Mouse (Mus musculus) spleen, postnatal 36 days (tissue): Measurements from ENCODE around the gene Olfr605.
"Not testable (repeated sequence)": the region's sequence is repeated elsewhere in the genome, so short reads cannot be mapped to it uniquely, and the experiment has no call there.

Experiments used
- DNase-seq, 2 experiments: peaks; one replicate each; pipeline ENCODE4 v3.0.0; 2022; ENCODE audit warnings: low spot score in 2 of 2, mixed read lengths in 1 of 2

Olfr605 gene

DNA sequence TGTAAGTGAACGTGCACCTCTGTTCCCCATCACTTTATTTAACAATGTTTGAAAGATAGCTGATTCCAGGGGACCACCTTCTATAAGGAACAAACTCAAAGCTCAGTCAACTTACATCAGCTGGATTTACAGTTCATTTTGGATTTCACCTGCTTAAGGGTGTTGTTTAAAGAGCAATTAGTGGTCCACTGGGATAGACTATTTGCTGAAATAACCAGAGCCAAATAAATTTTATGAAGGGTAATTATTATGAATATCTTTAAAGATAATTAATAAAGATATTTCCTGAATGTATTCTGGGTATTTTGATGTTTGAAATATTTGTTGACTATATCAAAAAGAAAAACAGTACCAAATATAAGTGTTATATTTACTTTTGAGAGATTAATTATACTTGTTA, at the start of gene Olfr605:
Gene Olfr605 (minus strand): TSS at position 101 of the 400 bp plus-strand sequence.
- DNase-seq, result no peak

DNA sequence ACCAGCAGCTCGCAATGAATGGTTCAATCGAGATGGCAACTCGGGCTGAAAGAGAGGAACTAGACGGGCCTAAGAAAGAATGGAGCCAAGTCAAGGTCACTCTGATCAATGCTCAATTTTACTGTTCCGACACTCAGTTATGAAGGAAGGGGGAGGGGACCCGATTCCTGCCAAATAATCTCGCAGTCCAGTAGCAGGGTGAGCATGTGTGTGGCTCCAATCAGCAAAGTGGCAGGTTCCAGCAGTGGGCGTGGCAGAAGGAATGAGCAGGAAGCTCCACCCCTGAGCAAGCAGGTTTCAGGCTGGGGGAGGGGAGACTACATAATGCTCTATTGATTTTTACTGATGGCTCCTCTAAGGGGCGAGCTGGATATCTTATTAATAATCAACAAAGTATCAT, 31.9 kb upstream of the Olfr605 start:
- DNase-seq, result not testable (repeated sequence)

DNA sequence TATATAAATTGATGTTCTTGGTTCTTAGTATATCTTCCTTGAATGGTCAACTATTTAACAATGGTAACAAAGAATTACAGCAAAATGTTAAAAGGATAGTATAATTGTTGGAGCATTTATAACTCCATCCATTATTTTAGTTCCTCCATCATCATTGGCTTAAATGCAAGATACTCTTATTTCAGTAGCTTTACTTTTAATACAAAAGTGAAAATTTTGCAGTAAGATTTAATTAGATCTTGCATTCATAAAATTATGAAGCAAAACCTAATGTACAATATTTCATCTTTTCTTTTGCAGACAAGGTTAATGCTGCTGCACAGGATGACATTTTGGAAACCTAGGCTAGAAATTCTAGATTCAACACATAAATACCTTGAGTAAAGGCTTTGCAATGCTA, 24.3 kb upstream of the Olfr605 start, which contains the start of gene Olfr608:
Gene Olfr608 (plus strand): TSS at position 301 of the 400 bp plus-strand sequence.
- no peak for DNase-seq

DNA sequence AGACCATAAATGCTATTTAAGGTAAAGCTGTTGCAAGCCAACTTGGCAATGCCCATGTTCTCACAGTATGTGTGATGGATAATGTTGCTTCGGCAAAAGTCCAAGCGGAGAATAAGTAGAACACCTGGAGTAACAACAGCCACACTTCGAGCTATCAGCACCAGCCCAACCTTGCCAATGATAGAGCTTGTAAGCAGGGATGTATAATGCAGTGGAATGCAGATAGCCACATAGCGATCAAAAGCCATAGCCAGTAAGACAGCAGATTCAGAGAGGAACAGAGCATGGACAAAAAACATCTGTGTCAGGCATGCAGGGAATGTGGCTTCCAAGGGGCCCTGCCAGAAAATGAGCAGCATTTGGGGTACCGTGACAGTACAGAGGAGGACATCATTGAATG, 15.4 kb upstream of the Olfr605 start:
- no peak for DNase-seq

DNA sequence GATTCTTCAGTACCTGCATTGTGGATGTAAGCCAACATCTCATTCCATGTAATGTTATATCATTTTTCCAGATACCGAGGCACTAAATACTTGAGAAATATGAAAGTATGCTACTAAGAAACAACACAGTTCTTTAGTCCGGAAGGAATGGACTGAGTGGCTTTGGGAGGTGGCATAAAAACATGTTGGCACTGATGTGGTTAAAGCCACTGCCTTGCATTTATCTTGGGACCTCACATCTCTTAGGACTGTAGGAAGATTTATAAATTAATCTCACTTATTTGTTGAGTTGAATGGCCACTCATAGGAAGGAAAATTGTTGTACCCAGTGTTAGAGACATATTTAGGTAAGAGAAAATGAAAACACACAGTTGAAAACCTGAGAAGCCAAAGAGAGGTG, 3.5 kb upstream of the Olfr605 start, which contains the start of gene Olfr606:
Gene Olfr606 (plus strand): TSS at position 301 of the 400 bp plus-strand sequence.
- DNase-seq, result no peak

DNA sequence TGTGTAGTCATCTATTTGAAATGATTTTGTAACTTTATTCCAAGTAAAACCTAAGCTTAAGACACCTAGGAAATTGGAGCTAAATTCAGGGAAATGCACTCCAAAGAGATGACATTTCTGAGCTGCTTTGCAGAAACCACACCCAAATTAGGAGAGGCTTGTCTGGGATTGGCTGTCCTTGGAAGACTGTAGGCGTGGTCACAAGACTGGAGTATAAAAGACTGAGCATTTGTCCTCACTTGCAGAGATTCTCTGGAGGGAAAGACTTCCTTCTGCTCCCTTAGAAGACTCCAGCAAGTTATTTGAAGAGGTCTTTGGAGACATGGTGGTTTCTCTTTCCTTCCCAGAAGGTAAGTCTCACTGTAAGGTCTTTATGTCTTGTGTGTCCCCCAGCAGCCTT, 30.5 kb downstream of the Olfr605 start, which contains the start of gene Usp17lc:
Gene Usp17lc (plus strand): TSS at position 301 of the 400 bp plus-strand sequence.
- not testable (repeated sequence) for DNase-seq

DNA sequence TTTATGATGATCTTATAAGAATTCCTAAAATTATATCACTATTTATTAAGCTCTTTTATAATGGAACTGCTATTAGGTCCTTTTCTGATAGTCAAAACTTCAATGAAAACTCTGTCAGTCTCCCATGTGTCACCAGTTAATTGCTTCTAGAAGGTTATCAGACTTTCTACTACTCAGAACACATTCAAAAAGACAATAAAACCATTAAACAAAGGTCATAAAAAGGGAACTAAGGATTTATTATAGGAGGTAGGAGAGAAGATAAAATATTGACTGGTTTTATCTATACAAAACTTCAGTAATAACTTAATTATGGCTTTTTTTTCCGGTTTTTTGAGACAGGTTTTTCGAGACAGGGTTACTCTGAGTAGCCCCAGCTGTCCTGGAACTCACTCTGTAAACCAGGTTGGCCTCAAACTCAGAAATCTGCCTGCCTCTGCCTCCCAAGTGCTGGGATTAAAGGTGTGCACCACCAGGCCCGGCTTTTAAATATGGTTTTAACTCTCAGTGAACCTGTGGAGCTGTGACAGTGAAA, 38.7 kb downstream of the Olfr605 start:
- not testable (repeated sequence) for DNase-seq

DNA sequence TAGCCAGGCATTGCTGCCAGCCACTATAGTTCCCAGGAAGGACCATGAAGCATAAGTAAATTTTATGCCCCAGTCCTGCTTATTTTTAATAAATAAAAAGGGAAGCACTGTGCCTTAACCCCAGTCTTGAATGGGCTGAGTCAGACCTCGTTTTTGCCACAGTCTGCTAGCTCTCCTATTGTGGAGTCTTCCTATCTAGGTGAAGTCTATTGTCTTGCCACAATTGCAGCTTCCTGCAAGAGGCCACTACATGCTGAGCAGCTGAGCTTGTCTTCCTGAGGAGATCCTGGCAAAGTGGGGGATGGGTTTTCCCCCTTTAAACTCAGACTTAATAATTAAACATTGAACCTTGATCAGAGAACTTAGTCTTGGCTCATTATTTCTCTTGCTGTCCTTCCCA, 46.3 kb downstream of the Olfr605 start:
- DNase-seq, result no peak

DNA sequence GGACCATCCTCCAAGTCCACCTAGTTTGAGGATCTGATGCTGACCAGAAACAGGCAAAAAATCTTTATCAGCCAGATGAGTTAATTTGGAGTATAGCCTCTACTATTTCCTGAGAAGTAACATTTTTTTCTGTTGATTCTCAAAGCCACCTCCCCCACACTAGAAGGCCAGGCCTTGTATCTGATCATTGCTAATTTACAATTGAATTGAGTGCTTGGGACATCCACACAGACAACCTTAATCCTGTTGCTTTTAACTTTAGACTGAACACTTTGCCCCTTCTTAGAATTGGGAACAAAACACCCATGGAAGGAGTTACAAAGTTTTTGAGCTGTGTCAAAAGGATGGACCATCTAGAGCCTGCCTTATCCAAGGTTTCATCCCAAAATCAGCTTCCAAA, 47.5 kb downstream of the Olfr605 start:
- no peak for DNase-seq
